Mouse (Mus musculus): ENCODE measurements around the gene Gjb2. TPM values are rescaled to one million over a fixed set of nuclear protein-coding genes. Genes with fewer than 3 reads are reported as not detected.

Gene Gjb2
- polyA plus RNA-seq (2012; rRNA removed) = 4.0 and 4.9 TPM in 2 replicates

GRCm38 (mm10) chr14:57104106-57105023 is at the start of gene Gjb2:
Gjb2 (minus strand) TSS chr14:57104702.

DNA sequence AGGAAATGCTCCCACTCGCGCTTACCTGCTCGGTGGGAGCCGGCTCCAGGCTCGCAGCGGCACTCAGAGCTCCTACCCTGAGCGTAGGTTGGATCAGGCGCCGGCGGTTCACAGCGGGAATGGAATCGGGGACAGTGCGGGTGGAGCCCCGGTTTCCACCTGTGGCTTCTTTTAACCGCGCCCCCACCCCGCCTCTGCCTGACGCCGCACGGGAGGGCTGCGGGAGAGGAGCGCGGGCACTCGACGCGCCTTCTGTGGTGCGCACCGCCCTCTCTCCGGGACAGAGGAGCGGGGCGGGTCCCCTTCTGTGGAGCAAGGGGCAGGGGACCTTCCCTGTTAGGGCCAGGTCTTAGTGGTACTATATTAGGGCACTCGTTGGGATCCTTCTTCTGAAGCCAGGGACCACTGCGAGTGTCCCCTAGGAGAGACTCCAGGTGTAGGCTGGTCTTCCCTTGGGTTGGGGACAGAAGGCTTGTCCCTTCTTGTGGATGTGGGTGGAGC is 28.7 kb upstream of the Gjb2 start, which contains the start of gene Gjb6:
Gene Gjb6 (minus strand): TSS at position 451 of the 501 bp plus-strand sequence.

DNA sequence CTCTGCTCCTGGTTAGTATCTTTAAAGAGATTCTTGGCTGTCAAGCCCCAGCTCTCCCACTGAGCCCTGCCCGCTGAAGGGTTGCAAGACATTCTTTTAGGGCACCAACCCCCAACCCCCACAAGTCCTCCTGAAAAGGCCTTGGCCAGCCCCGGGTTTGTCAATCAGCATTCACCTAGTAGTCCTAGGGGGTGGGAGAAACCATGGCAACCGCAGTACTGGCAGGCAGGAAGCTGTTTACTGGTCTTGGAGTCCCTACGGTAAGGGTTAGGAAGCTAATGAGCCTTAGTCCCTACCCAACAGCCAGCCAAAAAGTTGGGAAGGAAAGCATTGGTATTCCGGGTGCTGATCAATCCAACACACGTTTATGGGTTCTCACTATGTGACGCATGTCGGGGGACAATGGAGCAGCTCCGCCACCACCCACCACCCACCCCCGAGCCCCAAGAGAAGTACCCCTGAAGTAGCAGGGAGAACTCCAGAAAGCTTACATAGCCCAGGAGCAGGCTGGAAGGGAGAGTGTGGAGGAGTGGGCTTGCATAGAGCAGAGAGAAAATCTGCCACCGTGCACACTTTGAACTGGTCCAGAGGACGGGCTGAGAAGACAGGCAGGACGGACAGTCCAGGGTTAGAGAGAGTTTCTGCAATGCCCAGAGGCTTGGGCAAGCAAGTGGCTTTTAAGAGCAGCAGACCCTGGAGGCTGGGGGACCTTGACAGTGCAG is 11.5 kb upstream of the Gjb2 start, which contains the start of gene Gm4491:
Gene Gm4491 (minus strand): TSS at position 61 of the 722 bp plus-strand sequence.

DNA sequence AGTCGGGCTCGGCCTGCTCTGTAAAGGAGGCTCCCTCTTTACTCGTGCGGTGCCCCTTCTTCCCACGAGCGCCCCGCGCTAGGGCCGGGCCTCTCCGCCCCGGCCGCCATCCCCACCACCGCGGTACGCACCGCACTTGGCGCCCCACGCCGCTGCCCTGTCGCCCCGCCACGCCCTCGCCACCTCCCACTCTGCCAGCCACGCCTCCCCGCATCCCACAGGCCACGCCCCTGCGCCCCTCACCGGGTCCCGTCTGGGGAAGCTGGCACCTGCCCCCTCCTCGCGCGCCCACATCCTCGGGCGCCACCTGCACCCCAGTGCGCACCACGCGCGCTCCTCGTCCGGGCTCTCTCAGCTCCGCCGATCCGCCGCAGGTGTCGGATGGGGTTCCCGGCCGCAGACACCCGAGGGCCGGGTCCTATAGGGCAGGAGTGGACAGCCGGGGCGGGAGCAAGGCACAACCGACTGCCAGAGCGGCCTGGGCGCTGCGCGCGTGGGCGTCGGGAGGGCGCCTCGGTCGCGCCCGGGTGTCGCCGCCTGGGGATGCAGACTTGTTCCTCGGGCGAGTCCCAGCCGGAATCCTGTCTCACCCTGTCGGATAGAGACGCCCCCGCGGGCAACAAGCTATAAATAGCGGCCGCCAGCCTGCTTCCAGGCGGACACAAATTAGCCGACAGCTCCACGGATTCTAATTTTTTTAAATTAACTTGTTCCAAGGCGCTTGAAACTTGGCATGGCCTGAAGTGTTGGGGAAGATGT is 46.8 kb downstream of the Gjb2 start, which contains the start of gene Gja3:
Gene Gja3 (minus strand): TSS at position 538 of the 759 bp plus-strand sequence.

Other genes starting within 250 kb of the Gjb2 start
- 61.6 and 65.6 TPM in 2 replicates for gene Zmym2, start 218.0 kb downstream of the Gjb2 start, polyA plus RNA-seq (2012; rRNA removed)
- gene Gja3, start 46.6 kb downstream of the Gjb2 start, polyA plus RNA-seq (2012; rRNA removed) = 0.41 and 1.0 TPM in 2 replicates
- gene Gm4491, start 11.2 kb upstream of the Gjb2 start, polyA plus RNA-seq (2012; rRNA removed) = 0.04 and 0.08 TPM in 2 replicates
- 9.0 and 15.1 TPM in 2 replicates for gene Gjb6, start 28.9 kb upstream of the Gjb2 start, polyA plus RNA-seq (2012; rRNA removed)

Measured in central nervous system, embryonic 18 days (tissue).